Mouse (Mus musculus): ENCODE measurements around the gene Slc17a1.
A peak's percentile ranks its signal among the peaks of the same experiment; 100 is the strongest.

The Slc17a1 gene

GRCm38 (mm10) chr13:23867405-23867804 lies at the start of gene Slc17a1:
Gene Slc17a1, plus strand, starts transcription at chr13:23867750.
- DNase-seq, result no peak

- DNase-seq, result no peak
These were observed 47.2 kb upstream of the Slc17a1 start for GRCm38 (mm10) chr13:23820179-23820940.

- peak; percentile 4 for DNase-seq
These were observed 45.3 kb upstream of the Slc17a1 start for GRCm38 (mm10) chr13:23822213-23822612.

GRCm38 (mm10) chr13:23826606-23827005 lies 40.9 kb upstream of the Slc17a1 start:
- DNase-seq, result no peak

- DNase-seq, result peak; percentile 53
These were observed 34.5 kb upstream of the Slc17a1 start for GRCm38 (mm10) chr13:23833053-23833452.

- DNase-seq, result no peak
These were observed 32.7 kb upstream of the Slc17a1 start for GRCm38 (mm10) chr13:23834836-23835235.

- no peak for DNase-seq
These were observed 30.9 kb upstream of the Slc17a1 start for GRCm38 (mm10) chr13:23836630-23837029.

- no peak for DNase-seq
These were observed 28.2 kb upstream of the Slc17a1 start, which contains the start of gene Slc17a3 for GRCm38 (mm10) chr13:23839308-23839707. Gene Slc17a3, plus strand, starts transcription at chr13:23839434.

GRCm38 (mm10) chr13:23845851-23846250 lies 21.7 kb upstream of the Slc17a1 start:
- no peak for DNase-seq

GRCm38 (mm10) chr13:23849299-23849698 lies 18.3 kb upstream of the Slc17a1 start:
- DNase-seq, result no peak

GRCm38 (mm10) chr13:23856401-23856800 lies 11.1 kb upstream of the Slc17a1 start:
- no peak for DNase-seq

- no peak for DNase-seq
These were observed 5.7 kb upstream of the Slc17a1 start for GRCm38 (mm10) chr13:23861815-23862214.

GRCm38 (mm10) chr13:23864711-23865110 lies 2.8 kb upstream of the Slc17a1 start:
- DNase-seq, result peak; percentile 28

GRCm38 (mm10) chr13:23866086-23866710 lies 1.4 kb upstream of the Slc17a1 start:
- DNase-seq, result peak; percentile 6

- DNase-seq, result no peak
These were observed 550 bp upstream of the Slc17a1 start for GRCm38 (mm10) chr13:23867000-23867399.

GRCm38 (mm10) chr13:23868790-23869533 lies 1.4 kb downstream of the Slc17a1 start:
- DNase-seq, result no peak

GRCm38 (mm10) chr13:23869996-23870395 lies 2.4 kb downstream of the Slc17a1 start:
- no peak for DNase-seq

- no peak for DNase-seq
These were observed 5.6 kb downstream of the Slc17a1 start for GRCm38 (mm10) chr13:23873141-23873540.

- no peak for DNase-seq
These were observed 11.6 kb downstream of the Slc17a1 start for GRCm38 (mm10) chr13:23879106-23879505.

GRCm38 (mm10) chr13:23879636-23880035 lies 12.1 kb downstream of the Slc17a1 start:
- DNase-seq, result no peak

GRCm38 (mm10) chr13:23885540-23885939 lies 18.0 kb downstream of the Slc17a1 start:
- peak; percentile 26 for DNase-seq

- DNase-seq, result peak; percentile 15
These were observed 19.6 kb downstream of the Slc17a1 start for GRCm38 (mm10) chr13:23887026-23887725.

Measured in lung, postnatal 36 days (tissue).